Mouse (Mus musculus) adrenal gland, adult 8-10 months (tissue): ENCODE measurements around the gene Crlf2. TPM values are rescaled to one million over a fixed set of nuclear protein-coding genes. Genes with fewer than 3 reads are reported as not detected.

Source experiments
- DNase-seq: peaks from one replicate; pipeline ENCODE4 v3.0.0; 2022
- total RNA-seq, 4 experiments: library from RNA; stranded (reverse); gene quantifications; 2 replicates each; pipeline ENCODE4 v1.2.4; 2022

The Crlf2 gene
- total RNA-seq, result 10 to 100 TPM; 47.3 to 60.5 (median 55.6) TPM

- DNase-seq, result peak; percentile 90
Measured at GRCm38 (mm10) chr5:109558404-109559160, at the start of gene Crlf2. TSS of gene Crlf2 (minus strand) at chr5:109558993.

GRCm38 (mm10) chr5:109602585-109602984 lies 43.8 kb upstream of the Crlf2 start:
- no peak for DNase-seq

- DNase-seq, result no peak
Measured at GRCm38 (mm10) chr5:109601080-109601479, 42.3 kb upstream of the Crlf2 start.

GRCm38 (mm10) chr5:109598876-109599275 lies 40.1 kb upstream of the Crlf2 start:
- no peak for DNase-seq

- DNase-seq, result no peak
Measured at GRCm38 (mm10) chr5:109596647-109597046, 37.9 kb upstream of the Crlf2 start.

- no peak for DNase-seq
Measured at GRCm38 (mm10) chr5:109562829-109563228, 4.0 kb upstream of the Crlf2 start.

- peak; percentile 6 for DNase-seq
Measured at GRCm38 (mm10) chr5:109559191-109559590, 398 bp upstream of the Crlf2 start.

GRCm38 (mm10) chr5:109558123-109558403 lies 730 bp downstream of the Crlf2 start:
- no peak for DNase-seq

- DNase-seq, result peak; percentile 98
Measured at GRCm38 (mm10) chr5:109557321-109558122, 1.3 kb downstream of the Crlf2 start.

- peak; percentile 92 for DNase-seq
Measured at GRCm38 (mm10) chr5:109556591-109557320, 2.0 kb downstream of the Crlf2 start.

- peak; percentile 54 for DNase-seq
Measured at GRCm38 (mm10) chr5:109555676-109556571, 2.9 kb downstream of the Crlf2 start.

GRCm38 (mm10) chr5:109555236-109555675 lies 3.5 kb downstream of the Crlf2 start:
- DNase-seq, result peak; percentile 28

GRCm38 (mm10) chr5:109554091-109555050 lies 4.4 kb downstream of the Crlf2 start:
- DNase-seq, result peak; percentile 19

GRCm38 (mm10) chr5:109553160-109553930 lies 5.4 kb downstream of the Crlf2 start:
- DNase-seq, result peak; percentile 9

- DNase-seq, result no peak
Measured at GRCm38 (mm10) chr5:109552541-109552940, 6.3 kb downstream of the Crlf2 start.

- DNase-seq, result no peak
Measured at GRCm38 (mm10) chr5:109552116-109552515, 6.7 kb downstream of the Crlf2 start.

GRCm38 (mm10) chr5:109551041-109551765 lies 7.6 kb downstream of the Crlf2 start:
- DNase-seq, result no peak

GRCm38 (mm10) chr5:109550225-109550935 lies 8.4 kb downstream of the Crlf2 start:
- no peak for DNase-seq

GRCm38 (mm10) chr5:109548712-109549111 lies 10.1 kb downstream of the Crlf2 start:
- DNase-seq, result no peak
